Mouse (Mus musculus): ENCODE measurements around the gene Ccdc33. TPM values are rescaled to one million over a fixed set of nuclear protein-coding genes. Genes with fewer than 3 reads are reported as not detected.

The Ccdc33 gene
- total RNA-seq, 1 experiment = 0.13 TPM

GRCm38 (mm10) chr9:58031895-58032294, 86.7 kb downstream of the Ccdc33 start:
- no peak overlapping the region for H3K4me3 ChIP-seq (ENCODE audit: insufficient read depth in 1 of 2, low read depth in 1 of 2, low read length in 2 of 2, poor library complexity in 1 of 2, severe bottlenecking in 1 of 2)

GRCm38 (mm10) chr9:58029635-58030034, 89.0 kb downstream of the Ccdc33 start:
- H3K4me1 ChIP-seq (ENCODE audit: control insufficient read depth in 2 of 2, insufficient read depth in 2 of 2, low read length in 2 of 2, poor library complexity in 1 of 2) = no peaks in the 10 kb centered on the region

More at GRCm38 (mm10) chr9:58031895-58032294, 86.7 kb downstream of the Ccdc33 start:
- in situ Hi-C loops (cut with MboI; ENCODE audit: low sequenced_read_pairs in 2 of 2, unreplicated experiment in 2 of 2) = no loop called here
- no peaks in the 10 kb centered on the region for H3K36me3 ChIP-seq (ENCODE audit: control insufficient read depth, insufficient read depth, low read length, poor library complexity, severe bottlenecking)
- no peak for DNase-seq (ENCODE audit: low read depth, low spot score)
- H3K9ac ChIP-seq (ENCODE audit: insufficient read depth, low read depth, low read length, poor library complexity, severe bottlenecking) = no peak overlapping the region
- H3K9me3 ChIP-seq (ENCODE audit: control insufficient read depth, insufficient read depth, low read depth, low read length) = no peaks in the 10 kb centered on the region
- no peak for TF ChIP-seq HCFC1 (IDR thresholded peaks at IDR 0.05; ENCODE audit: borderline replicate concordance, insufficient read depth, low read length)
- no peak for TF ChIP-seq ZNF384 (IDR thresholded peaks at IDR 0.05; ENCODE audit: low read depth, low read length)
- TF ChIP-seq MAFK (IDR thresholded peaks at IDR 0.05; ENCODE audit: insufficient read depth, low read depth, low read length) = no peak
- TF ChIP-seq ZC3H11A (IDR thresholded peaks at IDR 0.05; ENCODE audit: borderline replicate concordance, low read depth, low read length) = no peak
- TF ChIP-seq CHD2 (IDR thresholded peaks at IDR 0.05; ENCODE audit: low read depth, low read length) = no peak
- H3K27ac ChIP-seq (ENCODE audit: insufficient read depth, low read depth, low read length, poor library complexity, severe bottlenecking) = no peak overlapping the region
- no peaks in the 10 kb centered on the region for H3K4me1 ChIP-seq (ENCODE audit: control insufficient read depth in 2 of 2, insufficient read depth in 2 of 2, low read length in 2 of 2, poor library complexity in 1 of 2)

GRCm38 (mm10) chr9:58028841-58029240, 89.8 kb downstream of the Ccdc33 start:
- in situ Hi-C loops (cut with MboI; ENCODE audit: low sequenced_read_pairs in 2 of 2, unreplicated experiment in 2 of 2) = no loop called here
- Histone ChIP-seq H3K9ac (ENCODE audit: insufficient read depth, low read depth, low read length, poor library complexity, severe bottlenecking) (no peak overlapping the region), H3K27ac (ENCODE audit: insufficient read depth, low read depth, low read length, poor library complexity, severe bottlenecking) (no peak overlapping the region), H3K9me3 (ENCODE audit: control insufficient read depth, insufficient read depth, low read depth, low read length) (no peaks in the 10 kb centered on the region), H3K4me3 (ENCODE audit: insufficient read depth in 1 of 2, low read depth in 1 of 2, low read length in 2 of 2, poor library complexity in 1 of 2, severe bottlenecking in 1 of 2) (no peak overlapping the region), H3K36me3 (ENCODE audit: control insufficient read depth, insufficient read depth, low read length, poor library complexity, severe bottlenecking) (no peaks in the 10 kb centered on the region), H3K4me1 (ENCODE audit: control insufficient read depth in 2 of 2, insufficient read depth in 2 of 2, low read length in 2 of 2, poor library complexity in 1 of 2) (no peaks in the 10 kb centered on the region)
- DNase-seq (ENCODE audit: low read depth, low spot score) = no peak
- TF ChIP-seq ZNF384 (IDR thresholded peaks at IDR 0.05; ENCODE audit: low read depth, low read length) = no peak

More at GRCm38 (mm10) chr9:58029635-58030034, 89.0 kb downstream of the Ccdc33 start:
- no peak for DNase-seq (ENCODE audit: low read depth, low spot score)
- in situ Hi-C loops (cut with MboI; ENCODE audit: low sequenced_read_pairs in 2 of 2, unreplicated experiment in 2 of 2) = no loop called here
- Histone ChIP-seq H3K9ac (ENCODE audit: insufficient read depth, low read depth, low read length, poor library complexity, severe bottlenecking) (no peak overlapping the region), H3K27ac (ENCODE audit: insufficient read depth, low read depth, low read length, poor library complexity, severe bottlenecking) (no peak overlapping the region), H3K9me3 (ENCODE audit: control insufficient read depth, insufficient read depth, low read depth, low read length) (no peaks in the 10 kb centered on the region), H3K36me3 (ENCODE audit: control insufficient read depth, insufficient read depth, low read length, poor library complexity, severe bottlenecking) (no peaks in the 10 kb centered on the region), H3K4me3 (ENCODE audit: insufficient read depth in 1 of 2, low read depth in 1 of 2, low read length in 2 of 2, poor library complexity in 1 of 2, severe bottlenecking in 1 of 2) (no peak overlapping the region)
- TF ChIP-seq ZNF384 (IDR thresholded peaks at IDR 0.05; ENCODE audit: low read depth, low read length) (no peak), MAFK (IDR thresholded peaks at IDR 0.05; ENCODE audit: insufficient read depth, low read depth, low read length) (no peak), HCFC1 (IDR thresholded peaks at IDR 0.05; ENCODE audit: borderline replicate concordance, insufficient read depth, low read length) (no peak), CHD2 (IDR thresholded peaks at IDR 0.05; ENCODE audit: low read depth, low read length) (no peak), ZC3H11A (IDR thresholded peaks at IDR 0.05; ENCODE audit: borderline replicate concordance, low read depth, low read length) (no peak)

- no peaks in the 10 kb centered on the region for H3K9me3 ChIP-seq (ENCODE audit: control insufficient read depth, insufficient read depth, low read depth, low read length)
- no peaks in the 10 kb centered on the region for H3K36me3 ChIP-seq (ENCODE audit: control insufficient read depth, insufficient read depth, low read length, poor library complexity, severe bottlenecking)
- no peak overlapping the region for H3K9ac ChIP-seq (ENCODE audit: insufficient read depth, low read depth, low read length, poor library complexity, severe bottlenecking)
- no peaks in the 10 kb centered on the region for H3K4me1 ChIP-seq (ENCODE audit: control insufficient read depth in 2 of 2, insufficient read depth in 2 of 2, low read length in 2 of 2, poor library complexity in 1 of 2)
- no peak for DNase-seq (ENCODE audit: low read depth, low spot score)
- in situ Hi-C loops (cut with MboI; ENCODE audit: low sequenced_read_pairs in 2 of 2, unreplicated experiment in 2 of 2) = no loop called here
- H3K27ac ChIP-seq (ENCODE audit: insufficient read depth, low read depth, low read length, poor library complexity, severe bottlenecking) = no peak overlapping the region
- no peak overlapping the region for H3K4me3 ChIP-seq (ENCODE audit: insufficient read depth in 1 of 2, low read depth in 1 of 2, low read length in 2 of 2, poor library complexity in 1 of 2, severe bottlenecking in 1 of 2)
- no peak for TF ChIP-seq CHD2 (IDR thresholded peaks at IDR 0.05; ENCODE audit: low read depth, low read length)
- TF ChIP-seq ZNF384 (IDR thresholded peaks at IDR 0.05; ENCODE audit: low read depth, low read length) = no peak
- TF ChIP-seq HCFC1 (IDR thresholded peaks at IDR 0.05; ENCODE audit: borderline replicate concordance, insufficient read depth, low read length) = no peak
- no peak for TF ChIP-seq ZC3H11A (IDR thresholded peaks at IDR 0.05; ENCODE audit: borderline replicate concordance, low read depth, low read length)
- no peak for TF ChIP-seq MAFK (IDR thresholded peaks at IDR 0.05; ENCODE audit: insufficient read depth, low read depth, low read length)
Observed at GRCm38 (mm10) chr9:58027426-58028180, 91.0 kb downstream of the Ccdc33 start.

GRCm38 (mm10) chr9:58025995-58026394, 92.6 kb downstream of the Ccdc33 start:
- Histone ChIP-seq H3K9me3 (ENCODE audit: control insufficient read depth, insufficient read depth, low read depth, low read length) (no peaks in the 10 kb centered on the region), H3K27ac (ENCODE audit: insufficient read depth, low read depth, low read length, poor library complexity, severe bottlenecking) (no peak overlapping the region), H3K36me3 (ENCODE audit: control insufficient read depth, insufficient read depth, low read length, poor library complexity, severe bottlenecking) (no peaks in the 10 kb centered on the region), H3K4me1 (ENCODE audit: control insufficient read depth in 2 of 2, insufficient read depth in 2 of 2, low read length in 2 of 2, poor library complexity in 1 of 2) (no peaks in the 10 kb centered on the region), H3K4me3 (ENCODE audit: insufficient read depth in 1 of 2, low read depth in 1 of 2, low read length in 2 of 2, poor library complexity in 1 of 2, severe bottlenecking in 1 of 2) (no peak overlapping the region), H3K9ac (ENCODE audit: insufficient read depth, low read depth, low read length, poor library complexity, severe bottlenecking) (no peak overlapping the region)
- no peak for DNase-seq (ENCODE audit: low read depth, low spot score)
- in situ Hi-C loops (cut with MboI; ENCODE audit: low sequenced_read_pairs in 2 of 2, unreplicated experiment in 2 of 2) = no loop called here
- TF ChIP-seq HCFC1 (IDR thresholded peaks at IDR 0.05; ENCODE audit: borderline replicate concordance, insufficient read depth, low read length) (no peak), CHD2 (IDR thresholded peaks at IDR 0.05; ENCODE audit: low read depth, low read length) (no peak), ZNF384 (IDR thresholded peaks at IDR 0.05; ENCODE audit: low read depth, low read length) (no peak), ZC3H11A (IDR thresholded peaks at IDR 0.05; ENCODE audit: borderline replicate concordance, low read depth, low read length) (no peak), MAFK (IDR thresholded peaks at IDR 0.05; ENCODE audit: insufficient read depth, low read depth, low read length) (no peak)
